Mouse (Mus musculus) induced T-regulatory cell, adult 2 months (primary cell): Measurements from ENCODE around the gene Kif22.

Source experiments
- DNase-seq: peaks from one replicate; pipeline ENCODE4 v3.0.0-alpha.2; 2012; ENCODE audit warnings: low read depth

Kif22 gene

GRCm38 (mm10) chr7:127031244-127031643 is 11.0 kb downstream of the Kif22 start:
- peak; percentile 46 for DNase-seq

- no peak for DNase-seq
Observed at GRCm38 (mm10) chr7:127030172-127030571, 12.1 kb downstream of the Kif22 start.

GRCm38 (mm10) chr7:127027885-127028284 is 14.4 kb downstream of the Kif22 start:
- DNase-seq = no peak

GRCm38 (mm10) chr7:127026984-127027726 is 15.1 kb downstream of the Kif22 start, which contains the start of gene Maz:
Maz (minus strand) TSS chr7:127027037.
- peak; percentile 100 for DNase-seq

- no peak for DNase-seq
Observed at GRCm38 (mm10) chr7:127026616-127026983, 15.7 kb downstream of the Kif22 start.

- peak; percentile 74 for DNase-seq
Observed at GRCm38 (mm10) chr7:127026161-127026600, 16.1 kb downstream of the Kif22 start.

- DNase-seq = no peak
Observed at GRCm38 (mm10) chr7:127025556-127026160, 16.6 kb downstream of the Kif22 start.

- DNase-seq = peak; percentile 89
Observed at GRCm38 (mm10) chr7:127024755-127025555, 17.3 kb downstream of the Kif22 start.

- DNase-seq = peak; percentile 71
Observed at GRCm38 (mm10) chr7:127023896-127024690, 18.2 kb downstream of the Kif22 start.

GRCm38 (mm10) chr7:127023272-127023691 is 19.0 kb downstream of the Kif22 start:
- no peak for DNase-seq

- DNase-seq = no peak
Observed at GRCm38 (mm10) chr7:127022528-127023271, 19.6 kb downstream of the Kif22 start.

GRCm38 (mm10) chr7:127021563-127022527 is 20.4 kb downstream of the Kif22 start:
- no peak for DNase-seq

- peak; percentile 75 for DNase-seq
Observed at GRCm38 (mm10) chr7:127020901-127021562, 21.2 kb downstream of the Kif22 start, which contains the start of the genes Gm42742 and Prrt2. Gm42742 (minus strand) TSS chr7:127021097. Prrt2 (minus strand) TSS chr7:127021211.

- no peak for DNase-seq
Observed at GRCm38 (mm10) chr7:127020491-127020890, 21.8 kb downstream of the Kif22 start.

GRCm38 (mm10) chr7:127020031-127020430 is 22.2 kb downstream of the Kif22 start:
- DNase-seq = no peak

GRCm38 (mm10) chr7:127019306-127019960 is 22.8 kb downstream of the Kif22 start:
- DNase-seq = no peak

- no peak for DNase-seq
Observed at GRCm38 (mm10) chr7:127018416-127019305, 23.6 kb downstream of the Kif22 start.

GRCm38 (mm10) chr7:127017950-127018345 is 24.3 kb downstream of the Kif22 start:
- DNase-seq = no peak
